In genomic region chr17:25221821-25222503, GRCm38 (mm10) we compare ENCODE assay signal across 8 mouse cellular contexts. TPM values are rescaled to one million over a fixed set of nuclear protein-coding genes. Genes with fewer than 3 reads are reported as not detected.
DNase-seq lines count a peak whose midpoint lies in the region; ATAC-seq and TF ChIP-seq lines count a peak whose summit lies in the region.

No protein-coding gene starts in this region.

- H3K4me2 ChIP-seq in heart, embryonic 14.5 days (ENCODE audit: low read length), result peak overlapping the region; percentile 84
- H3K4me2 ChIP-seq in lung, embryonic 14.5 days, result peak overlapping the region; percentile 70

- ATAC-seq in heart, embryonic 14.5 days (ENCODE audit: insufficient number of reproducible peaks, insufficient read depth, low FRiP score, low read depth), result peak; percentile 58; the same call in 1 of the 2 replicates
- ATAC-seq in lung, embryonic 14.5 days (ENCODE audit: insufficient read depth), result peak; percentile 87
- peak; percentile 42; the same call in 1 of the 2 replicates for ATAC-seq in neutrophil, adult 5-6 weeks (ENCODE audit: extremely low read depth, insufficient number of reproducible peaks, low FRiP score, poor library complexity, severe bottlenecking)

- H3K9me3 ChIP-seq in heart, embryonic 14.5 days (ENCODE audit: control insufficient read depth, low read length), result no peaks in the 10 kb centered on the region
- H3K9me3 ChIP-seq in lung, embryonic 14.5 days (ENCODE audit: low read depth, low read length), result no peaks in the 10 kb centered on the region

- DNase-seq in B cell, adult 2 months, result peak; percentile 51 to 64
- DNase-seq in T-cell, adult 2 months (ENCODE audit: low spot score), result peak; percentile 67
- DNase-seq in cerebellum, postnatal 36 days, result peak; percentile 80 to 84
- DNase-seq in kidney, postnatal 10 days, result peak; percentile 84
- peak; percentile 59 for DNase-seq in lung, embryonic 14.5 days
- DNase-seq in thymus, postnatal 4 days, result peak; percentile 90

- WGBS in heart, embryonic 14.5 days, result 2% methylated on average over 17 of the region's 30 CpGs
- 3% methylated on average over 22 of the region's 30 CpGs for WGBS in lung, embryonic 14.5 days

- peaks cover 2 to 13% of the 10 kb centered on the region in 2 experiments; a peak in 3 of 4 replicates for H3K4me1 ChIP-seq in heart, embryonic 14.5 days (ENCODE audit: control insufficient read depth in 2 of 2, insufficient read depth in 2 of 2, low read length in 2 of 2)
- H3K4me1 ChIP-seq in lung, embryonic 14.5 days (ENCODE audit: insufficient read depth), result no peaks in the 10 kb centered on the region

- peak overlapping the region; percentile 64 for H3K9ac ChIP-seq in heart, embryonic 14.5 days (ENCODE audit: low read length)
- H3K9ac ChIP-seq in lung, embryonic 14.5 days, result peak overlapping the region; percentile 50

- no peak; the same call in 1 of the 2 replicates for TF ChIP-seq CTCF in lung, embryonic 14.5 days (IDR thresholded peaks at IDR 0.05; ENCODE audit: low read depth)

- peak overlapping the region; percentile 45 to 56 for H3K4me3 ChIP-seq in heart, embryonic 14.5 days (ENCODE audit: control insufficient read depth in 1 of 2, insufficient read depth in 1 of 2, low read depth in 1 of 2, low read length in 2 of 2)
- H3K4me3 ChIP-seq in lung, embryonic 14.5 days (ENCODE audit: low read depth, low read length), result peak overlapping the region; percentile 32

- H3K36me3 ChIP-seq in heart, embryonic 14.5 days (ENCODE audit: control insufficient read depth, insufficient read depth, low read length), result peaks cover 28% of the 10 kb centered on the region
- peaks cover 20% of the 10 kb centered on the region; the same call in 1 of the 2 replicates for H3K36me3 ChIP-seq in lung, embryonic 14.5 days (ENCODE audit: insufficient read depth)

- no peaks in the 10 kb centered on the region for H3K27me3 ChIP-seq in heart, embryonic 14.5 days (ENCODE audit: control insufficient read depth, insufficient read depth, low read length)
- no peaks in the 10 kb centered on the region for H3K27me3 ChIP-seq in lung, embryonic 14.5 days (ENCODE audit: insufficient read depth, low read length)

- no peak overlapping the region for H3K27ac ChIP-seq in heart, embryonic 14.5 days (replicated peaks in 1 of 2; ENCODE audit: control insufficient read depth in 1 of 2, insufficient read depth in 1 of 2, low read depth in 2 of 2, low read length in 2 of 2)
- H3K27ac ChIP-seq in lung, embryonic 14.5 days (ENCODE audit: low read depth), result no peak overlapping the region

RNA-seq across cellular contexts. Expression of gene Gnptg, which starts 18.0 kb away (rescaled TPM):
- polyA plus RNA-seq in heart, embryonic 14.5 days (2014; fragmentation: Nextera tagmentation; extraction: Ambion mirVana), result 23.8 and 25.9 TPM in 2 replicates
- polyA plus RNA-seq in lung, embryonic 14.5 days (2014; fragmentation: Nextera tagmentation; extraction: Ambion mirVana), result 36.2 and 38.3 TPM in 2 replicates
- 14.4 and 19.4 TPM in 2 replicates for total RNA-seq in neutrophil, adult 5-6 weeks (2017)

RNA-seq across cellular contexts. Expression of gene Tsr3, which starts 18.0 kb away (rescaled TPM):
- 25.3 TPM in 2 replicates for polyA plus RNA-seq in heart, embryonic 14.5 days (2014; fragmentation: Nextera tagmentation; extraction: Ambion mirVana)
- 46.4 and 46.8 TPM in 2 replicates for polyA plus RNA-seq in lung, embryonic 14.5 days (2014; fragmentation: Nextera tagmentation; extraction: Ambion mirVana)
- 19.8 and 20.5 TPM in 2 replicates for total RNA-seq in neutrophil, adult 5-6 weeks (2017)

RNA-seq across cellular contexts. Expression of gene Unkl, which starts 33.8 kb away (rescaled TPM):
- 2.2 and 2.7 TPM in 2 replicates for polyA plus RNA-seq in heart, embryonic 14.5 days (2014; fragmentation: Nextera tagmentation; extraction: Ambion mirVana)
- 5.8 TPM in 2 replicates for polyA plus RNA-seq in lung, embryonic 14.5 days (2014; fragmentation: Nextera tagmentation; extraction: Ambion mirVana)
- 20.4 and 23.8 TPM in 2 replicates for total RNA-seq in neutrophil, adult 5-6 weeks (2017)

RNA-seq across cellular contexts. Expression of gene Baiap3, which starts 34.2 kb away (rescaled TPM):
- polyA plus RNA-seq in heart, embryonic 14.5 days (2014; fragmentation: Nextera tagmentation; extraction: Ambion mirVana), result 0.76 TPM in 1 of 2 replicates, not detected in the other
- polyA plus RNA-seq in lung, embryonic 14.5 days (2014; fragmentation: Nextera tagmentation; extraction: Ambion mirVana), result 0.46 and 0.93 TPM in 2 replicates
- 5.4 and 7.8 TPM in 2 replicates for total RNA-seq in neutrophil, adult 5-6 weeks (2017)

RNA-seq across cellular contexts. Expression of gene BC003965, which starts 37.6 kb away (rescaled TPM):
- polyA plus RNA-seq in heart, embryonic 14.5 days (2014; fragmentation: Nextera tagmentation; extraction: Ambion mirVana), result 22.5 and 25.1 TPM in 2 replicates
- polyA plus RNA-seq in lung, embryonic 14.5 days (2014; fragmentation: Nextera tagmentation; extraction: Ambion mirVana), result 28.5 and 29.2 TPM in 2 replicates
- total RNA-seq in neutrophil, adult 5-6 weeks (2017), result 6.8 TPM in 2 replicates
